Mouse (Mus musculus): Measurements from ENCODE around the gene Cdhr3.

GRCm38 (mm10) chr12:33035719-33036521 is 56.8 kb downstream of the Cdhr3 start:
- TF ChIP-seq CTCF (IDR thresholded peaks at IDR 0.05; ENCODE audit: insufficient read depth, low read depth, low read length) (no peak), POLR2A (IDR thresholded peaks at IDR 0.05; ENCODE audit: insufficient read depth, low read depth, low read length) (no peak)

All from olfactory bulb, adult 2 months (tissue).